Mouse (Mus musculus) lung, adult 2 months (tissue): Measurements from ENCODE around the gene 1700007K13Rik. TPM values are rescaled to one million over a fixed set of nuclear protein-coding genes. Genes with fewer than 3 reads are reported as not detected.
"Not testable (repeated sequence)": the region's sequence is repeated elsewhere in the genome, so short reads cannot be mapped to it uniquely, and the experiment has no call there.

Source experiments
- DNase-seq: peaks from one replicate; pipeline ENCODE4 v3.0.0; 2022
- H3K4me1 ChIP-seq: fragments of 200-500 bp; 2 replicates; pipeline ENCODE4 v1.6.1; 2011; ENCODE audit warnings: low read length; ENCODE audit not compliant: control insufficient read depth, insufficient read depth
- H3K4me3 ChIP-seq: fragments of 200-500 bp; replicated peaks from 2 replicates; pipeline ENCODE3; 2011; ENCODE audit warnings: low read depth, mild to moderate bottlenecking, control low read depth, low read length; ENCODE audit errors: extremely low read depth
- CTCF ChIP-seq: fragments of 200-500 bp; IDR thresholded peaks from 2 replicates; pipeline ENCODE4 v1.5.1; 2011; ENCODE audit warnings: mild to moderate bottlenecking, low read length, control low read depth; ENCODE audit not compliant: insufficient read depth
- POLR2A ChIP-seq: fragments of 200-500 bp; IDR thresholded peaks from 2 replicates; pipeline ENCODE4 v1.6.1; 2011; ENCODE audit warnings: low read depth, mild to moderate bottlenecking, control low read depth, low read length, borderline replicate concordance; ENCODE audit errors: extremely low read depth
- WGBS: fragments of 180-500 bp; shearing (Covaris S2); methylation state at CpG from one replicate; pipeline ENCODE4 v1.1.7; 2018; 5-methylcytosine and 5-hydroxymethylcytosine counted together
- polyA plus RNA-seq: library from polyadenylated mRNA; depleted of rRNA; stranded (reverse); fragments of >200 nt; gene quantifications from 2 replicates; pipeline ENCODE4 v1.2.3, GENCODE M21; 2012

The 1700007K13Rik gene
- polyA plus RNA-seq, 1 experiment = 10.5 TPM

- no peak overlapping the region for H3K4me3 ChIP-seq
- no peak for TF ChIP-seq CTCF
- TF ChIP-seq POLR2A = no peak
- DNase-seq = no peak
- 0 out of 2 replicates have a peak, but pooled peaks cover 3% of the 10 kb centered on the region for H3K4me1 ChIP-seq
- WGBS = 63% methylated on average over 4 of the region's 4 CpGs
These were observed 32.3 kb upstream of the 1700007K13Rik start for GRCm38 (mm10) chr2:28498431-28498830.

- DNase-seq = no peak
These were observed 31.4 kb upstream of the 1700007K13Rik start for GRCm38 (mm10) chr2:28497561-28497960.

GRCm38 (mm10) chr2:28496671-28497070 lies 30.5 kb upstream of the 1700007K13Rik start, which contains the start of gene Gbgt1:
Gene Gbgt1, plus strand, starts transcription at chr2:28496891.
- Histone ChIP-seq H3K4me1 (0 out of 2 replicates have a peak, but pooled peaks cover 3% of the 10 kb centered on the region), H3K4me3 (no peak within 1 kb of the TSS)
- TF ChIP-seq CTCF (no peak), POLR2A (no peak)
- 71% methylated on average over 5 of the region's 5 CpGs for WGBS
- no peak for DNase-seq

More at GRCm38 (mm10) chr2:28497561-28497960, 31.4 kb upstream of the 1700007K13Rik start:
- 84% methylated on average over 5 of the region's 5 CpGs for WGBS
- H3K4me1 ChIP-seq = 0 out of 2 replicates have a peak, but pooled peaks cover 3% of the 10 kb centered on the region
- no peak for TF ChIP-seq CTCF
- TF ChIP-seq POLR2A = no peak
- H3K4me3 ChIP-seq = no peak overlapping the region

GRCm38 (mm10) chr2:28495801-28496595 lies 29.9 kb upstream of the 1700007K13Rik start:
- TF ChIP-seq POLR2A (no peak), CTCF (no peak)
- Histone ChIP-seq H3K4me3 (no peak overlapping the region), H3K4me1 (0 out of 2 replicates have a peak, but pooled peaks cover 3% of the 10 kb centered on the region)
- 79% methylated on average over 16 of the region's 16 CpGs for WGBS
- DNase-seq = no peak

GRCm38 (mm10) chr2:28495207-28495756 lies 29.1 kb upstream of the 1700007K13Rik start:
- no peak for TF ChIP-seq POLR2A
- TF ChIP-seq CTCF = 0 out of 2 replicates have a peak, but pooled peaks have one; percentile 2
- no peak for DNase-seq
- no peak overlapping the region for H3K4me3 ChIP-seq
- 0 out of 2 replicates have a peak, but pooled peaks cover 3% of the 10 kb centered on the region for H3K4me1 ChIP-seq
- WGBS = 56% methylated on average over 14 of the region's 14 CpGs

- 0 out of 2 replicates have a peak, but pooled peaks cover 3% of the 10 kb centered on the region for H3K4me1 ChIP-seq
- TF ChIP-seq POLR2A (no peak), CTCF (no peak)
- WGBS = 65% methylated on average over 2 of the region's 2 CpGs
- no peak for DNase-seq
- no peak overlapping the region for H3K4me3 ChIP-seq
These were observed 28.4 kb upstream of the 1700007K13Rik start for GRCm38 (mm10) chr2:28494521-28494920.

GRCm38 (mm10) chr2:28483861-28484260 lies 17.7 kb upstream of the 1700007K13Rik start:
- TF ChIP-seq POLR2A = no peak
- WGBS = 65% methylated on average over 2 of the region's 2 CpGs
- no peak for DNase-seq
- Histone ChIP-seq H3K4me3 (no peak overlapping the region), H3K4me1 (no peaks in the 10 kb centered on the region)

- WGBS = 66% methylated on average over 20 of the region's 20 CpGs
- peak overlapping the region; percentile 39 for H3K4me3 ChIP-seq
- no peak for DNase-seq
- no peak for TF ChIP-seq POLR2A
- no peak for TF ChIP-seq CTCF
- H3K4me1 ChIP-seq = no peaks in the 10 kb centered on the region
These were observed 13.4 kb upstream of the 1700007K13Rik start for GRCm38 (mm10) chr2:28479208-28480204.

- H3K4me1 ChIP-seq, DNase-seq: not testable (repeated sequence)
- WGBS = 91% methylated on average over 5 of the region's 5 CpGs
These were observed 11.9 kb upstream of the 1700007K13Rik start for GRCm38 (mm10) chr2:28477993-28478392.

GRCm38 (mm10) chr2:28472011-28472410 lies 5.9 kb upstream of the 1700007K13Rik start:
- H3K4me3 ChIP-seq, DNase-seq, H3K4me1 ChIP-seq: not testable (repeated sequence)
- WGBS = 95% methylated on average over 8 of the region's 8 CpGs

More at GRCm38 (mm10) chr2:28477993-28478392, 11.9 kb upstream of the 1700007K13Rik start:
- not testable (repeated sequence) for H3K4me3 ChIP-seq
